Mouse (Mus musculus) lung, postnatal 14 days (tissue): ENCODE data around the gene Capn9.

Experiments used
- DNase-seq: peaks from one replicate; pipeline ENCODE4 v3.0.0; 2021

Gene Capn9

DNA sequence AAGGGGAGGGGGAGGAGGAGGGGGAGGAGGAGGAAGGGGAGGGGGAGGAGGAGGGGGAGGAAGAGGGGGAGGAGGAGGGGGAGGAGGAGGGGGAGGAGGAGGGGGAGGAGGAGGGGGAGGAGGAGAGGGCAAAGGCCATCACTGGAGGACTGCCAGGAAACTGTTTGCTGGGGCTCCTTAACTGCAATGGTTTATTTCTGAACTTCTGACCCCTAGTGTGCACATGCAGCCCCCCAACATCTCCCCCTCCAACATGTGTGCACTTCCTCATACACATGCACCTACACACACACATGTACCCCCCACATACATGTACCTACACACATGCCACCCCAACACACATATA is 3.5 kb upstream of the Capn9 start:
- no peak for DNase-seq

DNA sequence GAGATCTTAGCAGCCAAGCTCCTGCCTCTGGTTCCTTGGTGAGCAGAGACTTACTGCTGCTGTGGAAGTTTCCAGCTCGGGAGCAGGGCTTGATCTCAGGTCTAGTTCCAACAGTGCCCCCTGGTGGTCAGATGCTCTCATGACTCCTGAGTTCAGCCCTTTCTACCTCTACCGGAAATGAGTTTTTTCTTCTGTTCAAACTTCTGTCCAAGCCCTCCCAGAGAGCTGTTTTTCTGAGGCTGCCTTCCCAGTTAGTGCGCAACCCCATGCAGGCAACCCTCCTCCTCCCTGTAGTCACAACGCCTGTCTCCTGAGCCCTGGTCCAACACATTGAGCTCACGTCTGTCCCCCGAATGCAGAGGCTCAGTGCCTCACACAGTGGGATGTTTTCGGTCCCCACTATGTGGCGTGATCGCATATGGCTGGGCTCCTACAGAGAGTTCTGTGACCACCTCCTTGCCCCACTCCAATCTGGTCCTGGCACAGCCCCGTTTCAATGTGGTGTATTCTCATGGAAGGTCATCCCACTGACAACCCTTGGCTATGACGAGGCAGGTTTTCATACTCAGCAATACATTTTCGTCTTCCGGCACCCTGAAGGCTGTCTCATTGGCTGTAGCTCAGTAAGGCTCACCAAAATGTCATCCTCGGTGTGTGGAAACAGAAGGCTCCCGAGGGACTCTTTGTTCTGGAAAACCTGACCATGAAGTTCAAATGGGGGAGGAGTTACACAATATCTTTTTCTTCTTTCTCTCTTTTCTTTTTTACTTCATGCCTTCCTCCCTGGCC is 2.2 kb upstream of the Capn9 start:
- peak; percentile 95 for DNase-seq

DNA sequence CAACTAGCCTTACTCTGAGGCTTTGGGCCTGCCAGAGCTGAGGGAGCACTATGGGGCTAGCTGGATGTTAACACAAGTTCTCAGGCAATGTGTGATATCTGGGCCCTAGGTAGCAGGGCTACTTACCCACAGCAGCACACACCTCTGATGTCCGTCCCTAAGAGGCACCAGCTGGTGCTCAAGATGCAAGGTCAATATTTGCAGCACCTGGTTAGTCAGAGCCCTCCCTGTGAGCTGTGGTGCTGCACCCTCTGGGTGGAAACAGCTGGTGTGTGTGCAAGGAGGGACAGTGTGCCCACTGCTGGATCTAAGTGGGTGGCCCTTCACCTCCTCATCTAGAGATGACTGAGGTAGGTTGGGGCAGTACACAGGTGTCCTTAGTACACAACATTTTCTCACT is 840 bp downstream of the Capn9 start:
- DNase-seq, result no peak

DNA sequence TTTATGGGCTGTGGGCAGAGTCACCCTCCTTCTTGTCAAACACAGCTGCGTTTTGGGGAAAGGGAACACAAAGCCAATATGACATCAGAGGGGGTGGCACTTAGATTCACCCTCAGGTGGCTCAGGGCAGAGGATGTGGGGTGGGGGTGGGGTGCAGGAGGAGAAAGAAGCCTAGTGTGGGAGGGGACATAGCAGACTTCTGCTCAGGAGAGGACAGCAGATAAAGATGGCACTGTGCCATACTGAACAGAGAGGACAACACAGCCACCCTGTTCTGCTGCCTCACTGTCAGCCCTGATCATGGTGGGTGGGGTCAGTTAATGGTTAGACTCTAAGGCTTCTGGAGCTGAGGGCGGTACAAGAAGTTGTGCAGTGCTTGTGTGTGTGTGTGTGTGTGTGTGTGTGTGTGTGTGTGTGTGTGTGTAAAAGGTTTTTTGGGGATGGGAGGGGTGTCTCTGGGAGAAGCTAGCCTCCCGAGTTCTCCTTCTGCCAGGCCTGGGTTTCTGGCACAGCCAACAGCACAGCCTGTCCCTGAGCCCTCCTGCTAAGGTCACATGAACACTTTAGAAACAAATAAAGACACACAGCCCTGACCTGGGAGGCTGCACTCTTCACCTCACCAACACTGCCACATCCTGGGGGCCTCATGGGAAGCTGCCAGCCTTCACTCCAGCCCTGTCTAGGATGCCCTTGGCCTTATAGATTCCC is 10.0 kb downstream of the Capn9 start:
- DNase-seq, result peak; percentile 23

DNA sequence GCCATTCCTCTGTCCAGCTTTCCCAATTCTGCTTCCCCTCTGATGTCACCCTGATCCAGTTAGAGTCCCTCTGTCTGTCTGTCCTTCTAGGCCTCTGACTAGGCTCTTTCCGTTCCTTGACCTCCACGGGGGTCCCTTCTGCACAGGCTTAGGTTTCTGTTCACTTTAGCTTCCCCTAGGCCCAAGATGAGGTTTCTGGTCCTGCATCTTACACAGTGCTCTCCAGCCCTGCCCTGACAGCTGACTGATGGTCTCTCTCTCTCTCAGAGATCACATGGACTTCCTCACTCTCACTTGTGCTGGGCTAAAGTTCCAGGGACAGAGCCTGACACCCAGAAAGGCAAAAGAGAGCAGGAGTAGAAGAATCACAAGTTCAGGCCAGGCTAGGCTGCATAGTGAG is 10.6 kb downstream of the Capn9 start:
- no peak for DNase-seq

DNA sequence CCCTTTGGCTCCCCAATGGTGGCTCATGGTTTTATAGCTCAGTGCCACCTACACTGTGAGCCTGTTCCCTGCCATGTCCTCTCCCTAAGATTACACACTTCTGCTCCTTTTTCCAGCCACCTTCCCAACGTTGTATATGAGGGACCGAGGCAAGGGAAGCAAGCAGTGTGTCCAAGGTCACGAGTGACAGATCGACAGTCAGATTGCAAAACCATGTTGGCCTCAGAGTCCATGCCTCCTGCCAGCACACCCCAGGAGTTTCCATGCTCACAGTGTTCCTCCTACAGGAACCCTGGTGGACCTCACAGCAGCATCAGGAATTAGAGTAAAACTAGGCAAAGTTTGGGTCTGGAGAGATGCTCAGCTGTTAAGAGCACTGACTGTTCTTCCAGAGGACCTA is 13.5 kb downstream of the Capn9 start:
- DNase-seq, result no peak

DNA sequence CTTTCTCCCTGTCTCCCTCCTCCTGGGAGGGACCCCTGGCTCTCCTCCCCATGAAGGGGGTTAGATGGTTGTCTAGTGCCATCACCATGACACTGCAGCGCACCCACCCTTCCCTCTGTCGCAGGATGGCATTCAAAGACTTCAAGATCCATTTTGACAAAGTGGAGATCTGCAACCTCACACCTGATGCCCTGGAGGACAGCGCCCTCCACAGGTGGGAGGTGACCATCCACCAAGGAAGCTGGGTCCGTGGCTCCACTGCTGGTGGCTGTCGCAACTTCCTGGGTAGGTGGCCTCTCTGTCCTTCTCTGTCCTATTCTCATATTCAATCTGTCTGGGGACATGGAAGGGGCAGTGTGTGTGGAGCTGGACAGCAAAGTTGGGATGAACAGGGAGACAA is 28.2 kb downstream of the Capn9 start:
- DNase-seq, result no peak

DNA sequence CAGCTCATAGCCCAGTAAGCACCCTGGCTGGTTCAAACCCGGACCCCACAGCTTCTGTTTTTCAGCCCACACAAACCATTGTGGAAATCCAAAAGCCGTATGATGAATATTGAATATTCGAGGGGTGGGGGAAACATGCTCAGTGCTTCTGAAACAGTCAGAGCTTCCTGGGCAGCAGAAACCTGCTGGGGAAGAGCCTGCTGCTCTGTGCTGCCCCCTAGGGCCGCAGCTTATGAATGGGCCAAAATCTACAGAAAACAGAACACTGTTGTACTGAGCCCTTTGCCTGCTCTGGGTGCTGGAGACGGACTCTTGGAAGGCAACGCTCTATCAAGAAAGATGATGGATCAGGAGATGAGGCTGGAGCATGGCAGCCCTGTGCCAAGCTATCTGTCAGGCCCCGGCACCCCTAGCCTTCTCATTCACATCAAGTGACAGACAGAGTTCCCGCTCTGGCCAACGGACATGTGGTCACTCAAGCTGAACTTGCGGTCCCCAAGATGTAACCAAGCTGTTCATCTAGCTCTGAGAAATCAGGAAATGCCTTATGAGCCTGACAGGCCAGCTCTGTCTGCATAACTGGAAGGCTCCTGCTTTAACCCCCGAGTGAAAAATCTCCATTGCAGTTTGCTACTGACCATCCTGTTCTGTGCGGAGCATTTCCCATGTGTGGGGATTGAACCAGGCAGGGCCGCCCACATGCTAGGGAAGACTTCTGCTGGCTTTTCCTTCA is 32.5 kb downstream of the Capn9 start:
- no peak for DNase-seq

DNA sequence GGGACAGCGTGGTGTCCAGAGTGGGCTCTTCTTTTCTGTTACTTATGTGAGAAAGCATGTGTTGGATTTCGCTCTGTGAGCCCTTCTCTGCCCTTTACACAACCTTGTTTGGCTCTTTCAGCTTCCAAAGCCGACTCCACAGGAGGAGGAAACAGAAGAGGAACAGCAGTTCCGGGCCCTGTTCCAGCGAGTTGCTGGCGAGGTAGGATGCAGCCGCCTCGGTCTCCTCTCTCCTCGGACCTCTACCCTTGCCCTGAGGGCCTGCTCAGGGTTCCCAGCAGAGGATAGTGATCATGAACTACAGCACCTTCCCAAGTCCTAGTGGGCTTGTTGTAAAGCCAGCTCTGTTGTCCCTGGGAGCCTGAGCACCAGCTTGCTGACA is 33.1 kb downstream of the Capn9 start:
- DNase-seq, result no peak

DNA sequence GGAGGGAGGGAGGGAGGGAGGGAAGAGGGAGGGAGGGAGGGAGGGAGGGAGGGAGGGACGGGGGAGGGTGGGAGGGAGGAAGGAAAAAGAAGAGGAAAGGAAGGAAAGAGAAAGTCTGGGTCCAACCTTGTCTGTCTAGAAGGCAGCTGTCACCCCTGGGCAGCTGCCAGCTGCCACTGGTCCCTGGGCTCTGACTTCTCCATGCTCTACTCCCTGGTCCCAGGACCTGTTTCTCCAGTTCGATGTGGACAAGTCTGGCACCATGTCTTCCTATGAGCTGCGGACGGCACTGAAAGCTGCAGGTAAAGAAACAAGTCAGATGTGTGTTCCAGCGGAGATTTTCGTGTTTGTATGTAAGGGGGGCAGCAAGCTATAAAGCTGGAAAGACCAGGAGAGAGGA is 38.4 kb downstream of the Capn9 start:
- no peak for DNase-seq

DNA sequence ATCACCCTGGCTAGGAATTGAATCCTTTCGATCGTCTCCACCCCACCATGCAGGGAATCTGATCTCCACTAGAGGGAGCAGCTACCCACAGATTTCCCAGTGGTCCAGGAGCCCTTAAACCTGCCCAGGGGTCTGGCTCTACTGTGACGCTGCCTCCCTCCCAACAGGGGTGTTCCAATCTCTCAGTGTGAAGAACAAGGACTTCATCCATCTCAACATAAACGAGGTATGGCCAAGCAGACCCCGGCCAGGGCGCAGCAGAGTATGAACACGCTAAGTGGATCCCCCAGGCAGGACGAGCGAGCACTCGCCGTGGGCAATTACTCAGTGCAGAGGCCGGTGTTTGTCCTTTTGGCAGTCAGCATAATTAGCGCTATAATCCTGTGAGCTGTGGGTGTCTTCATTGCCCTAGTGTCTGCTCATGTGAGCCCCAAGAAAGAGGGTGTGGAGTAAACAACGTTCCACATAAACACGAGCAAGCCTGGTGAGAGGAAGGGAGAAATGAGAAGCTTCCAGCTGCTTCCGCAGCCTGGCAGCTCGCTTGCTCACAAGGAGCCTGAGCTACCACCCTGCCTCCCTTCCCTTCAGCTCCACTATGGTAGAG is 41.5 kb downstream of the Capn9 start:
- peak; percentile 84 for DNase-seq

DNA sequence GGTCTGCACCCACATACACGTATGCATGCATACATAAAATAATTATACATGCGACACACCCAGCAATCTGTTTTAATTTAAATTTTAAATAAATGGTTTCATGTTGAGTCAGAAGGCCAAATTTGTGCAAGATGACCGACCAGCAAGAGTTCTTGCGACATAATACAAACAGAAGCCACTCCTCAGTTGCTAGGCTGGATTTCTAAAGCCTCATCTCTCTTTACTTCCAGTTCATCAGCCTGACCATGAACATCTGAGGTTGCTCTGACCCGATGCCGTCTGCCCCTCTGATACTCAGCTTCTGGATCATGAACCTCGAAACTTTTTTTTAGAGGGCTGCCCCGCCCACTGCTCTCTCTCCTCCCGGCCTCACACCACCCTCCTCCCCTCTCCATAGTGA is 42.3 kb downstream of the Capn9 start:
- peak; percentile 18 for DNase-seq

DNA sequence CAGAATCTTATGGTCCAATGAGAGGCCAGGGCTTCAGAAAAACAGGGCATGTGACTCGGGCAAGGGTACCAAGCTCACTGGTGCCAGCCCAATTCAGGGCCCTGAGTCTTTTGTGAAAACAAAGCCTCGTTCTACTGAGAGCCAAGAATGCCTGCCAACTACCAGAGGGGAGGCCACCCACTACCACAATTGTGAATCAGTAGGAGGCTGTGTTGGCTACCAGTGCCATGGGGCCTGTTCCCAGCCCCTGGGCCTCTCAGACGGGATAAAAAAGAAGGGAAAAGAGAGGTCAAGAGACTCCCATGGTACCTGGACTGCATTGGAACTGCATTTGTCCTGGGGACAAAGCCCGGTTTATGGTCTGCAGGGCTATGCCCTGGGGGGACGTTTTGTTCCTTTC is 45.3 kb downstream of the Capn9 start:
- DNase-seq, result no peak

DNA sequence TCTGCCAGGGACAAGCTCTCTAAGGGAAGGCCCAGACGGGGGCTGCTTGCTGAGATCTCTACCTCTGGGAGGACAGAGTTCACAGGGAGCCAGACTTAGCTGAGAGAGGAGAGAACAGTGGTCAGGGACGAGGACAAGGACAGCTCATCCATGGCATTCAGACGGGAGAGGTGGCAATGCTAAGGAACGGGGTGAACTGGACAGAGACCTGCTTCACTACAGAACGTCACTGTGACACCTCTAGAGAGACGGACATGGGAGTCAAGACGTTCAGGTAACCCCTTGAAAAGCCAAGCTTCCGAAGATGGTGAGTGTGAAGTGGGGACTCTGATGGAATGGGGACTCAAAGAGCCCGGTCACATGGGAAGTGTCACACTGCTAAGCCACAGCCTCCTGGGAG is 50.3 kb downstream of the Capn9 start:
- no peak for DNase-seq

DNA sequence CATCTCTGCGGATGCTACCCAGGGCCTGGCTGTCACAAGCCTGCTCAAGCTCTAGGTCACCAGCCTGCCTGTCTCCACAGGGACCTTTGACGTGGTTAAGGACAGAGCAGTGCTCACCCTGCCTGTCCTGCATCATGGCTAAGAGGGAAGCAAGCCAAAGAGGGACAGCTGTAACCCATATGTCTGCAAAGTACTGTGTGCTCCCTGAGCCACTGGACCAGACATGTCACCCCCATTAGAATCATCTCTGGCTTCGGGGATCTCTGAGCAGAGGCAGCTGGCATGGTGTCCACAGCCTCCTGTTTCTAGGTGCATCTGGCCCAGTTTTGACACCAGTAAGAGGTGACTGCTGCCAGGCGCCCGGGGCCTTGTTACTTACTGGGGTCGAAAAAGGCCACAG is 54.6 kb downstream of the Capn9 start:
- DNase-seq, result peak; percentile 53

DNA sequence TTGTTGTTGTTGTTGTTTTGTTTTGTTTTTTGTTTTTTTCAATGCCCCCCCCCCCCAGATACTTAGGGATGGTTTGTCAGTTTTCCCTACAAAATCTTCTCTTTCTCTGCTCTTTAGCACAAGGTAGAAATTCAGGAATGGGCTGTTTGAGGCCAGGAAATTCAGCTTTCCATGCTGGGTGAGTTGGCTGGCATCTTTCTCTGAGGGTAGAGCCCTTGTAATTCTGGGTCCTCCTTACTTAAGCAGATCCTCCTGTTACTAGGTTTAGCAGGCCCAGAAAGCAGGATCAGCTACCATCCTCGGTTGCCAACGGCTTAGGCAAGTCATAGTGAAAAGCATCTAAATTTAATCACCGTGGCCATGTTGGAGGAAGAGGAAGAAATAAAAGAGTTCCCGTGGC is 55.0 kb downstream of the Capn9 start:
- no peak for DNase-seq

DNA sequence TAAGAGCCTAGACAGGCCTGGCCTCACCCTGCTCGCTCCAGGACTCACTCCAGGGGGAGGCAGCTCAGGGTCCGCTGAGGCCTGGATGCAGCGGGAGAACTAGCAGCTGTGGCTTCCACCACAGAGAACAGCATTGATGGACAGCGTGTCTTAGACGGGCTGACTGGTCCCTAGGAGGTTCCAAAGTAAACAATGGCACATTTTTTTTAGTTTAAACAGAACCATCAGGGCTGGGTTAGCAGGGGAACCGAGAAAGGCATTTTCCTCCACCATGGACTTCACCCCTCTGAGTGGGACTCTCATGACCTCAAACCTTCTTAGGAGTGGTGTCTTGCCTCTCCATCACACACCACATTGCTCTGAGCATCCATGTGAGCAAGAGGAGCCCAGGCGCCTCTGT is 56.1 kb downstream of the Capn9 start:
- peak; percentile 40 for DNase-seq

DNA sequence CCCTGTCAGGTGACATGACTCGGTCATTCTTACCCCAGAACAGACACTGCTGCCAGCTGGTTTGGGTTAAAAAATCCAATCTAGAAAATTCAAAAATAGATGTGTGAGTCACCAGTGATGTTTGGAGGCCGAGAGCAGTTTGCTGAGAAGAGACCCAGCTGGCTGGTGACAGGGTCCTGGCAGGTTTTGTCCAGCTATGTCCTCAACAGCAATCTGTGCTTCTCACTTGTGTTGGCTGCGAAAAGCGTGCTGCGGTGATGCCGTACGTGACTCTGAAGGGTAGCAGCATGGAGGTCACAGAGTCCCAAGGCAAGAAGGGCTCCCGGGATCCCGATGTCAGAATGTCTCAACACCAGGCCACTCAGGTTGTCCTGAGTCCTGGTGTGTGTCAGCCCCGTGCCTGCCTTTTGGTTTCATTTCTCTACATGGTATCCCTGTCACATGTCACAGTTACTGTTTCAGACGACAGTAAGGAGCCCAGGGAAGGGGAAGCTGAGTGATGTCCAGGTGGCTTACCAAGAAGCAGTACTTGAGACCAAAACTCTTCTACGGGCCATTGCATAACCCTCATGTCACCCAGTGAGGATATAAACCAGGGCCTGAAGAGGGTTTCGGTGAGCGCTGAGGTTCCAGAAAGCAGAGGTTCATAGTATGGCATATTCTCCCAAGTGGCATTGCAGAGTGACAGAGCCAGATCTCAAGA is 57.2 kb downstream of the Capn9 start:
- DNase-seq, result peak; percentile 79

DNA sequence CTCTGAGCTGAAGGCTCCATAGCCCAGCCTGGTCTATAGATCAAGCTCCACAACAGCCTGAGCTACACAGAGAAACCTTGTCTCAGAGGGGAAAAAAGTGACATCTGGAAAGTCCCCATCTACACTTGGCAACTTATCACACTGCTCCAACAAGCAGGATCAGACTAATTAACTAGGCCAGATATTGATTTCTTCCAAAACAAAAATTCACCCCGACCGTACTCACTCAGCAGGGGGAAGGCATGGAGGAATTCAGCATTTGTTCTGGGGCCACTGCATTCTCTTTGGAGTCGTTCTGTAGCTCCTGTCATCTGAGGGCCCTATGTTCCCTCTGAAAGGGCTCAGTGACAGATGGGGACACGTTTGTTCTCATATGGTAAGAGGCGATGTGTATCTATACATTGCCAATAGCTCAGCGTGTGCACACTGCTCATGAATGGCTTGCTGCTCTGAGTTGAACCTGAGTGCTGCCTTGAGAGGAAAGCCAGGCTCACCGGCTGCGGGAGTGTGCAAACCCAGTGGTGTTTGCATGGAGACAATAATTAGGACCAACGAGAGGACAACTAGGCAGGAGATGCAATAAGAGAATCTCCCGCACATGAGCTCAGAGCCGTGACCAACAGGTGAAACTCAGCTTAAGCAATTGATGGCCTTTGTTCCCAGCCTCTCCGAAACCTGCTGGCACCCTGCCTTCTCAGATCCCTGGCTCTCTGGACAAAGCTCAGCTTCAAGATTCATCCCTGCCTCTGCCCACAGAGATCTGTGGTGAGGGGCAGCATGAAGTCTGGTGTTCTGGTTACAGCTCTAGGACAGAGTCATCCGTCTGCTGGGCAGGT is 58.7 kb downstream of the Capn9 start:
- no peak for DNase-seq

DNA sequence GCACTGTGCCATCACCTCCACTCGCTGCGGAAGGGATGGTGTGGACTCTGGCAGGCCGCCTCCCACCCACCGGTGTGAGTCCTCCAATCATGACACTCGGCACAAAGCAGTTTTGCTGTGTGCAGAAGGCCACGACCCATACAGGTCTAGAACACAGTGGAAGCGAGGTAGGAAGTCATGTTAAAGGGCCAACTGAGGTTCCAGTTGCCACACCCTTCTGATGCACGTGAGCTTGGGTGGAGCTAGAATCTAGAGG is 59.3 kb downstream of the Capn9 start:
- DNase-seq, result no peak

DNA sequence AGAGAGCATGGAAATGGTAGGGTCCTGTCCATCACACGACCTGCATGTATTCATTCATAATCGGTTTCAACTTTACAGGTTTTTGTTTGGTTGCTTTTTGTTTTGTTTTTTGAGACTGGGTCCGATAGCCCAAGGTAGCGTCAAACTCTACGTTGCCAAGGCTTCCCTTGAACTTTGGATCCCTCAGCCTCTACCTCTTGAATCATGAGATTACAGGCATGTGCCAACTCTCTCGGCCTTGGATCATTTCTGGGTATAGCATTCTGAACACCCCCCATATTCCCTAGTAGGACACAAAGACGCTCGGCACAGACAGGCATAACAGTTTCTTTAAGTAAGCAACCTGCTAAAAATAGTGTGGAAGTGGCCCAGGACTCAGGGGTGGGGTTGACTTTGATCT is 65.7 kb downstream of the Capn9 start:
- no peak for DNase-seq

DNA sequence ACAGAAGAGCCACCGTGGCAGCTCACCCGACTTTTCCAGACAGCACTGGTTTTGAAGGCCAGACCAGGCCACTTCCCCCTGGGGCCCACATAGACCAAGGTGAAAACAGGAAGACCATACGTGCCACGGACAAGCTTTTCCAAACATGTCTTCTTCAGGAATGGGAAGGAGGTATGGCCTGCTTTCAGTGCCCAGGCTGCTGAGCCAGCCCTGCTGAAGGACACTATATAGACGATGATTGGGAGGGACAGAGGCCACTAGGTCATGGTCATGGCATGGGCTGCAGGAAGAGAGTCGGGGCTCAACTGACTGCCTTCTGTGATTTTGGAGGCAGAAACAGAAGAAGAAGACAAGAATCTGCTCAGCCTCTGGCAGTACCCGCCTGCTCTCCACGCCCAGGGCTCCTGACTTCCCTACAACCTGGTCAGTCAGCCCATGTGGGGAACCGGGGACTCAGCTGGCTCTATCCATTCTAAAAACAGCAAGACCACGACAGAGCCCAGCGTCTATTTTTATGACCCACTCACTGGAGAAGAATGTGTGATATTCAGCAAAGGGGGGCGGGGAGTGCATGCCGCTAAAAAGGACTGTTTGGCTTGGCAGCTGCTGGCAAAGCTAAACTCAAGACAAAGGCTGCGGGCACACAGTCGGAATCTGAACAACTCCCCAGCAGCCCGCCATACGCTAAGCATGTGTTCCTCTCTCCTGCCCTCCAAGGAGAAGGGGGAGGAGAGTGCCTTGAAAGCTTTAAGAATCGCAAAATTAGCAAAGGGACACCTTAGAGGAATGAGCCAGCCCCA is 67.8 kb downstream of the Capn9 start:
- DNase-seq, result peak; percentile 74
